10 mouse cellular contexts compared by ENCODE assay signal in genomic region chr8:61480260-61480967, GRCm38 (mm10). TPM values are rescaled to one million over a fixed set of nuclear protein-coding genes. Genes with fewer than 3 reads are reported as not detected.
DNase-seq lines count a peak whose midpoint lies in the region; ATAC-seq and TF ChIP-seq lines count a peak whose summit lies in the region.
"Had no signal": no experiment of that assay in that cellular context is flagged by ENCODE, and none has a peak within 500 bp of the region (broad histone marks: within the 10 kb centered on the region; RNA-seq: fewer than 3 reads in every experiment).

No protein-coding gene starts in this region.

- no peaks in the 10 kb centered on the region for H3K27me3 ChIP-seq in heart, embryonic 12.5 days (replicated peaks)
- H3K27me3 ChIP-seq in forebrain, postnatal 0 days (ENCODE audit: insufficient read depth, low read length), result no peaks in the 10 kb centered on the region
- no peaks in the 10 kb centered on the region for H3K27me3 ChIP-seq in midbrain, embryonic 15.5 days (replicated peaks)

- H3K9me3 ChIP-seq in heart, embryonic 12.5 days (replicated peaks), result no peaks in the 10 kb centered on the region
- no peaks in the 10 kb centered on the region for H3K9me3 ChIP-seq in forebrain, postnatal 0 days (ENCODE audit: low read length)
- no peaks in the 10 kb centered on the region for H3K9me3 ChIP-seq in midbrain, embryonic 15.5 days

- H3K4me2 ChIP-seq in heart, embryonic 12.5 days, result no peak overlapping the region
- H3K4me2 ChIP-seq in forebrain, postnatal 0 days (ENCODE audit: low read depth), result no peak overlapping the region
- H3K4me2 ChIP-seq in midbrain, embryonic 15.5 days, result no peak overlapping the region

- H3K27ac ChIP-seq in heart, embryonic 12.5 days (ENCODE audit: poor library complexity, severe bottlenecking), result no peak overlapping the region
- no peak overlapping the region for H3K27ac ChIP-seq in forebrain, postnatal 0 days (ENCODE audit: low read depth, low read length)
- no peak overlapping the region for H3K27ac ChIP-seq in midbrain, embryonic 15.5 days
- H3K27ac ChIP-seq: liver, embryonic 14.5 days had no signal

- no peaks in the 10 kb centered on the region for H3K4me1 ChIP-seq in heart, embryonic 12.5 days (replicated peaks)
- no peaks in the 10 kb centered on the region for H3K4me1 ChIP-seq in forebrain, postnatal 0 days (ENCODE audit: insufficient read depth)
- H3K4me1 ChIP-seq in midbrain, embryonic 15.5 days, result no peaks in the 10 kb centered on the region

- H3K9ac ChIP-seq in heart, embryonic 12.5 days, result no peak overlapping the region
- no peak overlapping the region for H3K9ac ChIP-seq in forebrain, postnatal 0 days
- H3K9ac ChIP-seq in midbrain, embryonic 15.5 days, result no peak overlapping the region
- H3K9ac ChIP-seq: liver, embryonic 14.5 days had no signal

- no peaks in the 10 kb centered on the region for H3K36me3 ChIP-seq in heart, embryonic 12.5 days
- H3K36me3 ChIP-seq in forebrain, postnatal 0 days (ENCODE audit: insufficient read depth), result no peaks in the 10 kb centered on the region
- H3K36me3 ChIP-seq in midbrain, embryonic 15.5 days (replicated peaks), result no peaks in the 10 kb centered on the region

- no peak for TF ChIP-seq CTCF in forebrain, postnatal 0 days (IDR thresholded peaks at IDR 0.05; ENCODE audit: low read depth)

- no peak for ATAC-seq in heart, embryonic 12.5 days (ENCODE audit: insufficient number of reproducible peaks, low FRiP score)
- ATAC-seq in forebrain, postnatal 0 days, result peak; percentile 69
- ATAC-seq in midbrain, embryonic 15.5 days (replicated peaks), result 0 out of 2 replicates have a peak, but pooled peaks have one; percentile 45

- no peak overlapping the region for H3K4me3 ChIP-seq in heart, embryonic 12.5 days
- no peak overlapping the region for H3K4me3 ChIP-seq in forebrain, postnatal 0 days (ENCODE audit: low read depth, low read length)
- no peak overlapping the region for H3K4me3 ChIP-seq in midbrain, embryonic 15.5 days

- WGBS in heart, embryonic 12.5 days, result 80% methylated on average over 14 of the region's 14 CpGs
- WGBS in forebrain, postnatal 0 days, result 75% methylated on average over 14 of the region's 14 CpGs
- 77% methylated on average over 14 of the region's 14 CpGs for WGBS in midbrain, embryonic 15.5 days

- DNase-seq in heart, adult 8-10 months (ENCODE audit: low spot score), result peak; percentile 12
- DNase-seq in NIH3T3 (ENCODE audit: low read depth), result peak; percentile 31
- peak; percentile 27 for DNase-seq in forebrain, postnatal 0 days
- DNase-seq in layer of hippocampus, postnatal 36 days, result no peak
- DNase-seq in thymus, postnatal 0 days (ENCODE audit: low spot score), result no peak
- DNase-seq in adrenal gland, postnatal 14 days, result no peak
- DNase-seq: cerebellum, adult 8-10 months had no signal

RNA-seq across cellular contexts. Expression of gene Cbr4, which starts 7.1 kb away (rescaled TPM):
- 100 to 1,000 TPM in 1 of 4 experiments, 10 to 100 TPM in 3; 68.5 to 102 (median 93.4) TPM for total RNA-seq in heart, adult 8-10 months (2022)
- polyA plus RNA-seq in heart, embryonic 12.5 days (2016; fragmentation: Nextera tagmentation; extraction: Ambion mirVana), result 37.8 and 39.0 TPM in 2 replicates
- total RNA-seq in forebrain, postnatal 0 days (2014; rRNA removed), result 8.3 and 12.2 TPM in 2 replicates
- 23.0 and 28.9 TPM in 2 replicates for polyA plus RNA-seq in forebrain, postnatal 0 days (2015; fragmentation: Nextera tagmentation; extraction: Ambion mirVana)
- 16.1 and 18.6 TPM in 2 replicates for polyA plus RNA-seq in midbrain, embryonic 15.5 days (2015; fragmentation: Nextera tagmentation; extraction: Ambion mirVana)
- total RNA-seq in layer of hippocampus, postnatal 36 days (2021), result 10 to 100 TPM; 24.5 to 27.2 TPM
- 47.0 and 47.5 TPM in 2 replicates for polyA plus RNA-seq in thymus, postnatal 0 days (2015; fragmentation: Nextera tagmentation; extraction: Ambion mirVana)
- total RNA-seq in adrenal gland, postnatal 14 days (2021), result 76.7 and 88.7 TPM in 2 replicates

Comparison
In these comparisons a context has a peak if more than half of its experiments do, and no peak if none do; other contexts are left out.
1. DNase-seq: peak in heart, adult 8-10 months (single experiment), NIH3T3 (single experiment) and forebrain, postnatal 0 days (single experiment); none in layer of hippocampus, postnatal 36 days (0 of 2), thymus, postnatal 0 days (single experiment) and adrenal gland, postnatal 14 days (single experiment).